Mouse (Mus musculus) limb, embryonic 14.5 days (tissue): Measurements from ENCODE around the gene Atp13a4. TPM values are rescaled to one million over a fixed set of nuclear protein-coding genes. Genes with fewer than 3 reads are reported as not detected.

Source experiments
- ATAC-seq: fragments of 200-750 bp; cut with Nextera tagmentation; 2 replicates; pipeline ENCODE4 v1.8.0; 2017; ENCODE audit warnings: low read depth, moderate number of reproducible peaks, moderate TSS enrichment; ENCODE audit not compliant: low FRiP score
- DNase-seq: peaks from one replicate; pipeline ENCODE4 v3.0.0-alpha.2; 2015; ENCODE audit warnings: low spot score
- H3K27ac ChIP-seq: fragments of 300-500 bp; sonication (generic); replicated peaks from 2 replicates; pipeline ENCODE4 v1.5.1; 2014; ENCODE audit warnings: low read depth, mild to moderate bottlenecking, low read length, moderate library complexity, mixed read lengths
- H3K27me3 ChIP-seq: fragments of 300-500 bp; sonication (generic); 2 replicates; pipeline ENCODE4 v1.6.1; 2014; ENCODE audit warnings: low read length, mixed read lengths; ENCODE audit not compliant: control insufficient read depth, insufficient read depth
- H3K36me3 ChIP-seq: fragments of 300-500 bp; sonication (generic); 2 replicates; pipeline ENCODE4 v1.6.1; 2014; ENCODE audit warnings: mild to moderate bottlenecking, low read length, moderate library complexity, mixed read lengths; ENCODE audit not compliant: control insufficient read depth, insufficient read depth
- H3K4me1 ChIP-seq: fragments of 300-500 bp; sonication (generic); 2 replicates; pipeline ENCODE4 v1.6.1; 2014; ENCODE audit warnings: antibody characterized with exemption, low read length, mixed read lengths; ENCODE audit not compliant: control insufficient read depth, insufficient read depth
- H3K4me2 ChIP-seq: fragments of 300-500 bp; sonication (generic); replicated peaks from 2 replicates; pipeline ENCODE4 v1.6.1; 2014; ENCODE audit warnings: low read depth, mild to moderate bottlenecking, low read length, moderate library complexity; ENCODE audit not compliant: severe bottlenecking
- H3K4me3 ChIP-seq: fragments of 300-500 bp; sonication (generic); replicated peaks from 2 replicates; pipeline ENCODE4 v1.5.1; 2014; ENCODE audit warnings: low read length
- H3K9ac ChIP-seq: fragments of 300-500 bp; sonication (generic); 2 replicates; pipeline ENCODE4 v1.6.1; 2014; ENCODE audit warnings: mild to moderate bottlenecking, low read depth, low read length, moderate library complexity; ENCODE audit not compliant: severe bottlenecking
- H3K9me3 ChIP-seq: fragments of 300-500 bp; sonication (generic); 2 replicates; pipeline ENCODE4 v1.6.1; 2016; ENCODE audit warnings: low read length; ENCODE audit not compliant: control insufficient read depth
- POLR2A ChIP-seq: fragments of 200-500 bp; IDR thresholded peaks from 2 replicates; pipeline ENCODE4 v1.8.0; 2012; ENCODE audit warnings: inconsistent platforms, mild to moderate bottlenecking, moderate library complexity, borderline replicate concordance; ENCODE audit not compliant: insufficient read depth, insufficient read length; ENCODE audit errors: extremely low read depth
- WGBS: fragments of 180-500 bp; shearing (Covaris S2); extraction: QIAGEN DNeasy Blood & Tissue Kit; methylation state at CpG from one replicate; pipeline ENCODE4 v1.1.7; 2014; 5-methylcytosine and 5-hydroxymethylcytosine counted together
- polyA plus RNA-seq, 2 experiments: library from polyadenylated mRNA; depleted of rRNA in 1 of 2; stranded (reverse) in 1 of 2; unstranded in 1 of 2; fragments of >200 nt; fragmentation: Nextera tagmentation in 1 of 2; extraction: Ambion mirVana in 1 of 2; gene quantifications; 2 replicates each; pipeline versions ENCODE4 v1.2.1 to v1.2.3; 2012 to 2014

Atp13a4 gene
- polyA plus RNA-seq, 2 experiments = 0.23 to 1.2 TPM

DNA sequence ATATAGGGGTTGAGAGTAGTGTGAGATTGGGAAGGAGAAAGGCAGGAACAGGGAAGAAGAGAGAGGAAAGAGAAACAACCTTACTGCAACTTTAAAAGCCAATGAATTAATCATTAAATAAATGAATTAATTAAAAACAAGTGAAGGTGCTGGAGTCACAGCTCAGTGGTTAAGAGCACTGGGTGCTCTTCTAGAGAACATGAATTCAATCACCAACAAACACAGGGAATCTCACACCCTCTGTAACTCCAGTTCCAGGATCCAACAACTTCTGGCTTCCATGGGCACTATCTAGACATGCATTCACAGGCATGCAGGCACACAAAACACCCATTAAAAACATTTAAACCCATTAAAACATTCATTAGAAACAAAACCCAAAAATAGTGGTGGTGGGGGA lies 63.2 kb downstream of the Atp13a4 start:
- DNase-seq = no peak

DNA sequence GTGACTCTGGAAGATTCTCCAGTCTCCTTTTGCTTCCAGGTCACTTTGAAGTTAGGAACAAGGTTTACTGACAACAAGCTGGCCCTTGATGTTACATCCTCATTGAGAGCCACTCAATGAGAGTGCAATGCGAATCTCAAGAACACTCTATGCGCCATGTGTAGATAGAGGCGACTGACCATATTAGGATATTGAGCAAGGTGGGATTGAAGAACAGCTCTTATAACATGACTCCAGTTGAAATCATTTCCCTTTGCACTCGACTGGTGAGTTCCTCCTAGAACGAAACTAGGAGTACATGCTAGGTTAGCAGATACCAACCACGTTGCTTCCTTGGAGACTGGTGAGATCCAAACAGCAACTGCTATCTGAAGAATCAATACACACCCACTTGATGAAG lies 64.3 kb downstream of the Atp13a4 start:
- no peak overlapping the region for H3K9ac ChIP-seq
- TF ChIP-seq POLR2A = no peak
- ATAC-seq = no peak
- H3K4me2 ChIP-seq = no peak overlapping the region
- H3K4me3 ChIP-seq = no peak overlapping the region
- 85% methylated on average over 6 of the region's 6 CpGs for WGBS
- H3K36me3 ChIP-seq = no peaks in the 10 kb centered on the region
- DNase-seq = no peak
- H3K27me3 ChIP-seq = no peaks in the 10 kb centered on the region
- no peak overlapping the region for H3K27ac ChIP-seq
- H3K4me1 ChIP-seq = no peaks in the 10 kb centered on the region
- no peaks in the 10 kb centered on the region for H3K9me3 ChIP-seq

More for the DNA sequence above, 63.2 kb downstream of the Atp13a4 start:
- no peak for TF ChIP-seq POLR2A
- Histone ChIP-seq H3K9ac (no peak overlapping the region), H3K4me2 (no peak overlapping the region), H3K27me3 (no peaks in the 10 kb centered on the region), H3K9me3 (no peaks in the 10 kb centered on the region), H3K27ac (no peak overlapping the region), H3K36me3 (no peaks in the 10 kb centered on the region), H3K4me3 (no peak overlapping the region), H3K4me1 (no peaks in the 10 kb centered on the region)
- ATAC-seq = no peak

DNA sequence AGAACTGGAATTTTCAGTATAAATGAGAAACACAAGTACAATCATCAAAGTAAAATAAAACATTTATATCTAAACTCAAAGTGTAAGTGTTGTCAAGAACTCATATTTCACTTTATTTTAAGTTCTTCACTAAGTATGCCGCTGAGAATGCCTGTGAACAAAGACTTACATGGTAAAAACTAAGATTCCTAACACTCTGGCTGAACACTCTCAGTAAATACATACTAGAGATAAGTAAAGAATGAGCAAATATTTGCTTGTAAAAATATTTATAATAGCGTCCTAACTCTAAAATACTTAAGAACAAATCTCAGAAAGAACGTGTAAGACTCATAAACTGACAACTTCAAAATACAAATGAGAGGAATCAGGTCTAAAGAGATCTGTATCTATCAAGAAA lies 80.9 kb downstream of the Atp13a4 start:
- H3K4me1 ChIP-seq = no peaks in the 10 kb centered on the region
- H3K27me3 ChIP-seq = no peaks in the 10 kb centered on the region
- no peak overlapping the region for H3K4me2 ChIP-seq
- no peaks in the 10 kb centered on the region for H3K36me3 ChIP-seq
- TF ChIP-seq POLR2A = no peak
- no peak overlapping the region for H3K9ac ChIP-seq
- ATAC-seq = no peak
- H3K4me3 ChIP-seq = no peak overlapping the region
- no peaks in the 10 kb centered on the region for H3K9me3 ChIP-seq
- H3K27ac ChIP-seq = no peak overlapping the region
- no peak for DNase-seq
- 73% methylated on average over 3 of the region's 3 CpGs for WGBS

DNA sequence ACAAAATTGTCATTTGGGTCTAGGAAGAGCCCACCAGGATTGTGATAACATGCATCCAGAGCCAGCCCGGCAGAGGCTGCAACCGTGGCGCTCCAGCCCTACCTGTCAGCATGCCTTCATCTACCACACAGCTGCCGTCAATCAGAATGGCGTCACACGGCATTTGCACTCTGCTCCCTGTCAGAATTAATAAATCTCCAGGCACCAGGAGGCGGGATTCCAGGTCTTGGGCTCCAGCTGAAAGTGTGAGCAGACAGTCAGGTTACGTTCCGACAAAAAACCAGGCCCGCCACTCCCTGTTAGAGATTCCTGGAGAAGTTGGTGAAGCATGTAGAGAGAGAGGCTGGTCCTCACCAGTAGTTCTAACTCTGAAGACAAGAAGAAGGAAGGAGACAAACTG lies 85.3 kb downstream of the Atp13a4 start:
- Histone ChIP-seq H3K36me3 (no peaks in the 10 kb centered on the region), H3K27ac (no peak overlapping the region), H3K9me3 (no peaks in the 10 kb centered on the region), H3K9ac (no peak overlapping the region), H3K4me2 (no peak overlapping the region), H3K4me1 (no peaks in the 10 kb centered on the region), H3K4me3 (no peak overlapping the region), H3K27me3 (0 out of 2 replicates have a peak, but pooled peaks cover 2% of the 10 kb centered on the region)
- no peak for ATAC-seq
- no peak for TF ChIP-seq POLR2A
- no peak for DNase-seq
- 68% methylated on average over 10 of the region's 10 CpGs for WGBS

DNA sequence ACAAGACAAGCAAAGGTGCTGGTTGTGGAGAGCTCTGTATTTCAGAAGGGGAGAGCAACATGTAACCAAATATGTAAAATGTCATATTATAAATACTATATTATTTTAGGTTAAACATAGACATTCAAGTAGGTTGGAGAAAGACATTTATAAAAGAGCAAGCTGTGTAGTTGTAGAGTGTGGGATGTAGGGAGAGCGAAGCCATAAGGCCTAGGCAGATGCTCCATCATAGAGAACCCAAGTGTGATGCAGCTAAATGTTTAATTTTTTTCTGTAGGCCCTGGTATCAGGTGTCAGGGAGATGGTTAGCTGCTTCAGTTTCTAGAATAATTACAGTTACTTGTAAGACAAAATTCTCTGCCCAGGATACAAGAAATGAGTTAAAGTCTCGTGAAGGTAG lies 87.8 kb downstream of the Atp13a4 start:
- no peaks in the 10 kb centered on the region for H3K36me3 ChIP-seq
- WGBS = 88% methylated on average over 2 of the region's 2 CpGs
- H3K4me2 ChIP-seq = no peak overlapping the region
- H3K27me3 ChIP-seq = 0 out of 2 replicates have a peak, but pooled peaks cover 2% of the 10 kb centered on the region
- DNase-seq (no peak), ATAC-seq (no peak)
- TF ChIP-seq POLR2A = no peak
- no peak overlapping the region for H3K4me3 ChIP-seq
- H3K9me3 ChIP-seq = no peaks in the 10 kb centered on the region
- H3K4me1 ChIP-seq = no peaks in the 10 kb centered on the region
- no peak overlapping the region for H3K27ac ChIP-seq
- no peak overlapping the region for H3K9ac ChIP-seq

DNA sequence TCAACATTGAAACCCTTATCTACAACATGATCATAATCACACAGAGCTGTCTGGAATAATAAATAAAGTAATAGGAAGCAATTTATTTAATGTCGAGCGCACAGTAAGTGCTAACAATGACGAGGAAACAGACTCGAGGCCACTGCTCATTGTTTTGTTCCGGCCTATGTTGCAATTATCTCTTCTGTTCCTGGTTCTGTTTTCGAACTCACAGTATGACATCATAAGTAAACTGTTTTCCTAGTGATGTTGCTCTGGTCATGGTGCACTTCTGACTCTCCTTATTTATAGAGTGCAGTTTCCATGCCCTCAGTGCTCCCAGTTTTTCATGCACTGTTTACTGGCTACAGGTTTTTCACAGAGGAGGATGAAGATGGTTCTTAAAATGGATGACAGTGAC lies 91.4 kb downstream of the Atp13a4 start:
- DNase-seq (no peak), ATAC-seq (no peak)
- Histone ChIP-seq H3K4me1 (no peaks in the 10 kb centered on the region), H3K27me3 (0 out of 2 replicates have a peak, but pooled peaks cover 2% of the 10 kb centered on the region), H3K27ac (no peak overlapping the region), H3K4me2 (no peak overlapping the region), H3K4me3 (no peak overlapping the region), H3K9ac (no peak overlapping the region), H3K9me3 (no peaks in the 10 kb centered on the region), H3K36me3 (no peaks in the 10 kb centered on the region)
- TF ChIP-seq POLR2A = no peak
- 79% methylated on average over 6 of the region's 6 CpGs for WGBS
